Mouse (Mus musculus): ENCODE measurements at regions not wholly inside any gene's neighbourhood (a gene's known extent, or its start where the extent isn't known, plus 50 kb on each side); places are given as distances from the start of the nearest gene placed in this dataset.
"Not testable (repeated sequence)": the region's sequence is repeated elsewhere in the genome, so short reads cannot be mapped to it uniquely, and the experiment has no call there.

GRCm38 (mm10) chr5:76081379-76081778 is 58.7 kb upstream of the Srd5a3 start:
- not testable (repeated sequence) for DNase-seq (ENCODE audit: low spot score in 2 of 2)

DNA sequence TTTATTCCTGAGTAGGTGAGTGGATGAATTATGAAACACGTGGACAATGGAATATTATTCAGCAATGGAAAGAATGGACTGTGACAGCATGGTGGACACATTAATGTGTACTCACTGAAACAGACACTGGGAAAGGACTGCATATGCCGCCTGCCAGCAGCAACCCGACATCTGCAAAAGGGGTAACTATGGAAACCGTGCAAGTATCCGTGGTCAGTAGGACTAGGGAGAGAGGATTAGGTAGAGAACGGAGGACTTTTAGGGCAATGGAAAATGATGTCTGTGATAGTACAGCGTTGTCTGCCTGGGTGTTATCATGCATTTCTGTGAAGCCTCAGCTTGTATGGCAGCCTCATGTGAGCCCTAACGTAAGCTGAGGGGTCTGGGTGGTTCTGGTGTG is 59.6 kb upstream of the Srd5a3 start:
- DNase-seq (ENCODE audit: low spot score in 2 of 2) = no peak

- DNase-seq (ENCODE audit: low spot score in 2 of 2) = no peak
Measured at GRCm38 (mm10) chr5:76079204-76080025, 60.7 kb upstream of the Srd5a3 start.

GRCm38 (mm10) chr5:76078485-76078884 is 61.6 kb upstream of the Srd5a3 start:
- no peak for DNase-seq (ENCODE audit: low spot score in 2 of 2)

- no peak for DNase-seq (ENCODE audit: low spot score in 2 of 2)
Measured at GRCm38 (mm10) chr5:76076283-76076682, 63.8 kb upstream of the Srd5a3 start.

- DNase-seq (ENCODE audit: low spot score in 2 of 2) = no peak
Measured at GRCm38 (mm10) chr5:76075401-76075800, 64.7 kb upstream of the Srd5a3 start.

DNA sequence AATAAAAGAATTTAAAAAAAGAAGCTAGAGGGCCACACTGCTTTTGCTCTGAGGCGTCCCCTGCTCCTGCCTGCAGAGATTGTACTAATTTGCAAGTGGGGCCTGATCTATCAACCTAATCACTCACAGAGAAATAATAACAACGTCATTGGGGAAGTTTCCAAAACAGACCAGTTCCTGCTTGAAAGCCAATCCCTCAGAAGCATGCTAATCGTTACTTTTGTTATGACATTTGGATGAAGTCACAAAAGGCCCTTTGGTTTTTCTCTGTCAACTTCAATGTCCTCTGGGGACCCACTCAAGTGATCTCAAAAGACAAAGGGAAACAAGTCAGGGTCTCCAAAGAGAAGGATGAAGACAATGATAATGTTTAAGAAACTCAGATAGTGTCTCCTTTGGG is 72.2 kb upstream of the Srd5a3 start:
- no peak for DNase-seq (ENCODE audit: low spot score in 2 of 2)

GRCm38 (mm10) chr5:76067231-76067630 is 72.8 kb upstream of the Srd5a3 start:
- DNase-seq (ENCODE audit: low spot score in 2 of 2) = no peak

DNA sequence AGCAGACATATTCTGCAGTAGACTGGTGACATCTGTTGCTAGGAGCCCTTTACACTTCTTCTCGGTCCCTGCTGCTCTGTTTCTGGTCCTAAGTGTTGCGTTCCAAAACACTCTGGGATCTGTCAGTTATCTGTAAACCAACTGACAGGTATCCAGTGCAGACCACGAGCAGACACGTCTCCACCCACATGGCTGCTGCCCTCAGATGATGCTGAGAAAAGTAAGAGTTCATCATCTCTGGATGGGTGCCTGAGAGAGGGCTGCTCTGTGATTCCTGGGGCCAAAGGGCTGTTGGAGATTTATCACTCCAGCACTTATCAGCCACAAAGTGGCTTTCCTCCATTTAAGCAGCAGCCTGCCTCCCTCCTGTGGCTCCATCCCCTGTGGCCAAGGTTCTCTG is 74.3 kb upstream of the Srd5a3 start:
- DNase-seq (ENCODE audit: low spot score in 2 of 2) = no peak

DNA sequence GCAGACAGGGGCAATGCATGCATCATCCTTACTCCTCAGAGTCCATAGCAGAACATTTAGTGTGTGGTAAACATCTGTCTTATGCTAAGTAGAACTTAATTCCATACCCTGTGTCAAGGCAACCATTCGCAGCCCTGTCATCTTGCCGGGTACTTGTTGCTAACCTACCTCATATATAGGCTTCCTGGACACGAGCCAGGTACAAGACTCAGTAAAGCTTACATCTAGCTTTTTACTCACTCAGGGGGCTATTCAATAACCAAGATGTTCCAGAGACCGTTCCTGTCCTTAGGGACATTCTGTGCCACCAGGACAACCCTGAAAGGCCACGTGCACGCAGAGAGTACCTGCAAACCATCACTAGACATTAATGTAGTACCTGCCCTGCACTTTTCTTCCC is 74.8 kb upstream of the Srd5a3 start:
- DNase-seq (ENCODE audit: low spot score in 2 of 2) = no peak

DNA sequence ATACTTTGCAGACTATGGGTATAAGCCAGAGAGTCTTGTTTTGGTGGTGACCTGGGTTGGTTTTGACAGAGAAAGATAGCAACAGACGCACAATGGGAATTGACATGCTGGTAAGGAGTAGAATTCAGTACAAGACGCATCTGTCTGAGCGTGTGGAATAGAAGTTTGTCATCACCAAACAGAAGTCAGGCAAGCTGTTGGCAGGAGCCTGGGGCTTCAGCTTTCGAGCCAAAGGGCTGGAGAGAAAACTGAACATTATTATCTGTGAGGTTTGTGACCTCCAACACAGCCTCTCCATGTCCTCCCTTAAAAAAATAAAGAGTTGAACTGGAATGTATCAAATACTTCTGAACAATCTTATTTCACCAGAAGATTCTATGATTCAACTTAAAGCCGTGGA is 75.4 kb upstream of the Srd5a3 start:
- no peak for DNase-seq (ENCODE audit: low spot score in 2 of 2)

- no peak for DNase-seq (ENCODE audit: low spot score in 2 of 2)
Measured at GRCm38 (mm10) chr5:76063473-76063872, 76.6 kb upstream of the Srd5a3 start.

DNA sequence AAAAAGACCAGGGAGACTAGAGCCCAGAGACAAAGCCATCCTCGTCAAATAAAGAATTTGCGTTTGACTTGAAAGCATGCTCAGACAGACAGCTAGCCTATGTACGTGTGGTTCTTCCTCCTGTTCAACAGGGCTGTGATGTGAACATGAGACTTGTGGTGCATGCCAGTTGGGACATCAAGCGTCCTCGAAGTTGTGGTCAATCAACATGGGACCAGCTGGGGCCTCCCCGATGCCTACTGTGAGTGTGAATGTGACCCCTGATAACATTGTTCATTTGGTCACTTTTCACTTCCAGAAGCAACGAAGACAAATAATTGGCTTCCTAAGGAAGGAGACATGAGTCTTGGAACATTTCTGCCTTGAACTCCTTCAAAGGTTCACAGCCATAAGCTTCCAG is 79.8 kb upstream of the Kdr start:
- DNase-seq (ENCODE audit: low spot score in 2 of 2) = no peak

DNA sequence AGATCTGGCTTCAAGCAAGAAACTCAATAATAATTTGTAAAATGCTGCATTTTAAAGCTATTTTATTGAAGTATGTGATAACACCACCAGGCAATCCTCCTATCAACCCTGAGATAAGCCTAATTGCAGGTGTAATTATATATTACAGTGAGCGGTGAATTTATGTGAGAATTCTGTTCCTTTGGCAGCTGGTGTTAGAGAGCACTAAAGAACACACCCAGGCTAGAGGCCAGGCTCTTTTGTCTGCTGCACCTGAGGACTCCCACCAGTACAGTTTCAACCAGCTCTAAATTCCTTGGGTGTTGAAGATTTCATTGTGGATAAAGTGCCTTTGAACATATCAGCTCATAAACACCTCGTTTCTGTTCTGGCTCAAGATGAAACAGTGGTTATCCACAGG is 77.6 kb upstream of the Kdr start:
- no peak for DNase-seq (ENCODE audit: low spot score in 2 of 2)

- no peak for DNase-seq (ENCODE audit: low spot score in 2 of 2)
Measured at GRCm38 (mm10) chr5:76052782-76053181, 74.5 kb upstream of the Kdr start.

GRCm38 (mm10) chr5:76051658-76052057 is 73.4 kb upstream of the Kdr start:
- DNase-seq (ENCODE audit: low spot score in 2 of 2) = no peak

- DNase-seq (ENCODE audit: low spot score in 2 of 2) = no peak
Measured at GRCm38 (mm10) chr5:76048103-76048874, 70.0 kb upstream of the Kdr start.

GRCm38 (mm10) chr5:76043521-76044510 is 65.6 kb upstream of the Kdr start:
- no peak for DNase-seq (ENCODE audit: low spot score in 2 of 2)

DNA sequence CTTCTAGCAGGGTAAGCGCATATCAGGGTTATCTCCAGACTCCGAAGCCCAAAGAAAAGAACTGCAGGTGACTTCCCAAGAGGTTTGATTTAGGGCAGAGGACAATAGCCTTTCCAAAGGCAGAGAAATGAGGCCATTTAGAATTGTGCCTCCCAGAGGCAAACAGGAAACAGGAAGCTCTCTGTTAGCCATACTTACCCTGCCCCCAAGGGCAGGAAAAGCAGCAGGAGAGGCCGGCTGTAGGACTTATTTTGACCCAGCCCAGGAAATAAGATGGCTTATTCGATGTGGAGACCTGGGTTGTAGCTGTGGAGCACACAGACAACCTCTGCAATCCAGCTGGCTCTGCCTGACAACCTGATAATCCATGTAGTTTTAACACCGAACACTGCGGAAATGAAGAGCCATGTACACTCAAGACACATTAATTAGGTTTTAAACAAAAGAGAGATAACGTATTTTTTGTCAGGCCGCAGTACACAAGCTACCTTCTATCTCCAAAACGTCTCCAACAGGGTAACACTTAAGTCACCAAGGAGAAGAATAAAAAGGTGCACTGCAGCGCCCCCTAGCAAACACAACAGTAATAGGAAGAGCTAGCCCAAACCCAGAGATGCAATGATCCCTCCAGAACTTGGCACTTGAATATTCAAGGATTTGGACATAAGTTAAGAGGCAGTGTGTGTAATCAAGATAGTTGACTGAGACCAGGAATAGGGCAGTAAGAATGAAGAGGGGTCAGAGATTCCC is 62.4 kb upstream of the Kdr start:
- peak in 1 of 2 experiments; percentile 14 for DNase-seq (ENCODE audit: low spot score in 2 of 2)

DNA sequence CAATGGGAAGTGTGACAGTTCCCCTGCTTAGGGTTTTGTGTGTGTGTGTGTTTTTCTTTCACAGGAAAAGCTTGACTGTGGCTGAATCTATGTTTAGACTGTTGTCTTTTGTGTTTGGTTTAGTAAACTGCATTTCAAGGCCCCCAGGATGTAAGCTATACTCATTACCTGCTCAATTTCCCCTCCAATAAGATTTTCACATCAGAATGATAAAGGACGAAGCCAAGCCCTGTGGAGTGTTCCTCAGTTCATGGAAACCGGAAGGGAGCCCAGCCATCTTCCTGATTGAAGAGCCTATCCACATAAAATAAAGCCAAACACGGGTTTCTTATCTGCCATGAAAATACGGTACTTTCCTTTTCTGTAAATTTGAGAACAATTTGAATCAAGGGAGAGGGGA is 50.5 kb upstream of the Kdr start:
- DNase-seq (ENCODE audit: low spot score in 2 of 2) = no peak
